Mouse (Mus musculus): ENCODE data around the gene Angptl2. TPM values are rescaled to one million over a fixed set of nuclear protein-coding genes. Genes with fewer than 3 reads are reported as not detected.

Angptl2 gene
- polyA plus RNA-seq, 1 experiment from 2014 or later: 33.8 TPM

- no peak overlapping the region for H3K27ac ChIP-seq (ENCODE audit: low read length)
- 46% methylated on average over 7 of the region's 7 CpGs for WGBS
- no peak overlapping the region for H3K9ac ChIP-seq (replicated peaks; ENCODE audit: low read depth)
- TF ChIP-seq CTCF (IDR thresholded peaks at IDR 0.05) (no peak), EP300 (IDR thresholded peaks at IDR 0.05) (no peak)
- DNase-seq (ENCODE audit: low spot score) (no peak), ATAC-seq (no peak)
- no peaks in the 10 kb centered on the region for H3K4me1 ChIP-seq (ENCODE audit: insufficient read depth, low read depth, low read length)
- H3K9me3 ChIP-seq (ENCODE audit: low read length): no peaks in the 10 kb centered on the region
- H3K36me3 ChIP-seq (ENCODE audit: insufficient read depth, low read length): no peaks in the 10 kb centered on the region
- H3K4me3 ChIP-seq (ENCODE audit: low read depth, low read length): no peak overlapping the region
- no peaks in the 10 kb centered on the region for H3K27me3 ChIP-seq (replicated peaks; ENCODE audit: insufficient read depth, low read length)
- no peak overlapping the region for H3K4me2 ChIP-seq (replicated peaks; ENCODE audit: low read depth, low read length)
Observed at GRCm38 (mm10) chr2:33176516-33176915, 39.4 kb upstream of the Angptl2 start.

DNA sequence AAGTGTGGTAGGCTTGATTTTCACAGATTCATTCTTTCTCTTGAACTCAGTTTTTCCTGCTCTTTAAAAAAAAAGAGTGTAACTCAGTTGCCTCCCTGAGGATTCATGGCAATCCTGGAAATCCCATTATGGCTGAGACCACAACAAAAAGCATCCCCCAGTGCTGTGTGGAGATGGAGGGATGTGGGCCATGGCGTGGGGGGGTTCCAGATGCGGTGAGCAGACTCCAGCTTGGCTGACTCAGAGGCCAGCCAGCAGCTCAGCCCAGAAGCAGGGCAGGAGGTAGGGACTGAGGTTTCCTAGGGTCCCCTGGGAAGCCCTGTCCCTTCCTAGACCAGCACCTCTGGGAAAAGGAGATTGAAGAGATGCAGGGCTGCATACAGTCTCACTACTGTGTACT is 38.9 kb upstream of the Angptl2 start:
- Histone ChIP-seq H3K27ac (ENCODE audit: low read length) (no peak overlapping the region), H3K27me3 (replicated peaks; ENCODE audit: insufficient read depth, low read length) (no peaks in the 10 kb centered on the region), H3K4me1 (ENCODE audit: insufficient read depth, low read depth, low read length) (no peaks in the 10 kb centered on the region), H3K36me3 (ENCODE audit: insufficient read depth, low read length) (no peaks in the 10 kb centered on the region), H3K9ac (replicated peaks; ENCODE audit: low read depth) (no peak overlapping the region), H3K4me2 (replicated peaks; ENCODE audit: low read depth, low read length) (no peak overlapping the region), H3K4me3 (ENCODE audit: low read depth, low read length) (no peak overlapping the region), H3K9me3 (ENCODE audit: low read length) (no peaks in the 10 kb centered on the region)
- 85% methylated on average over 2 of the region's 2 CpGs for WGBS
- ATAC-seq: no peak
- TF ChIP-seq EP300 (IDR thresholded peaks at IDR 0.05) (no peak), CTCF (IDR thresholded peaks at IDR 0.05) (no peak)
- DNase-seq (ENCODE audit: low spot score): no peak

- Histone ChIP-seq H3K36me3 (ENCODE audit: insufficient read depth, low read length) (no peaks in the 10 kb centered on the region), H3K9ac (replicated peaks; ENCODE audit: low read depth) (no peak overlapping the region), H3K4me3 (ENCODE audit: low read depth, low read length) (no peak overlapping the region), H3K4me2 (replicated peaks; ENCODE audit: low read depth, low read length) (no peak overlapping the region), H3K9me3 (ENCODE audit: low read length) (no peaks in the 10 kb centered on the region), H3K27me3 (replicated peaks; ENCODE audit: insufficient read depth, low read length) (no peaks in the 10 kb centered on the region), H3K27ac (ENCODE audit: low read length) (no peak overlapping the region), H3K4me1 (ENCODE audit: insufficient read depth, low read depth, low read length) (no peaks in the 10 kb centered on the region)
- no peak for DNase-seq (ENCODE audit: low spot score)
- WGBS: 67% methylated on average over 12 of the region's 12 CpGs
- no peak for ATAC-seq
- TF ChIP-seq EP300 (IDR thresholded peaks at IDR 0.05) (no peak), CTCF (IDR thresholded peaks at IDR 0.05) (no peak)
Observed at GRCm38 (mm10) chr2:33177443-33178242, 38.2 kb upstream of the Angptl2 start.

DNA sequence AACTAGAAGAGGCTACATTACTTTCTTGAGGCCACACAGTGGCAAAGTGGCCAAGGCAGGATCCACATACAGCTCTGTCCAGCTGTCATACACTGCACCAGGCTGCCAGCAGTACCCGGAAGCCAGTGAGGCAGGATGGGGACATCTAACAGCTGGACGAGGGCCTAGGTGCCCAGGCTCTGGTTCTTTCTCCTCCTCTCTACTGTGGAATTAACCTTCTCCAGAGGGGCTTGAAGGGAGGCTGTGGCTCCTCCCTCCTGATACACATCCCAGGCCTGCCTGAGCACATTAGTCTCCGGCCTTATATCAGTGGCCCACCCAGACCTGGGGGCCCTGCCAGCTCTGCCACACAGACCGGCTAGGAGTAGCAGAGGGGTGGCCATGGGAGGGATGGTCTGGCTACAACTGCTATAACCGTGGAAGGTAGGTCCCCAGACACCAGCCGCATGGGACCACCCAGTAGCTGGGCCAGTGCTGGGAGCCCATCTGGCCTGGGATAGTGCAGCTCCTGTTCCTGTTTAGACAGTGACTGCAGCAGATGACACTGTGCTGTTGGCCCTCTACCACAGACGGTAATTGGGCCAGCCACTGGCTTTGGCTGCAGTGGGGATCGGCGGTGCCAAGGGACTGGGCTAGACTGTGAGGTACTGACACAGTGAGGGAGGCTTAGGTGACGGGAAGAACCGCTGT is 37.5 kb upstream of the Angptl2 start:
- no peaks in the 10 kb centered on the region for H3K27me3 ChIP-seq (replicated peaks; ENCODE audit: insufficient read depth, low read length)
- H3K9ac ChIP-seq (replicated peaks; ENCODE audit: low read depth): no peak overlapping the region
- no peaks in the 10 kb centered on the region for H3K4me1 ChIP-seq (ENCODE audit: insufficient read depth, low read depth, low read length)
- TF ChIP-seq CTCF (IDR thresholded peaks at IDR 0.05): no peak
- TF ChIP-seq EP300 (IDR thresholded peaks at IDR 0.05): no peak
- H3K27ac ChIP-seq (ENCODE audit: low read length): no peak overlapping the region
- no peak for DNase-seq (ENCODE audit: low spot score)
- no peak overlapping the region for H3K4me3 ChIP-seq (ENCODE audit: low read depth, low read length)
- H3K4me2 ChIP-seq (replicated peaks; ENCODE audit: low read depth, low read length): no peak overlapping the region
- 67% methylated on average over 11 of the region's 11 CpGs for WGBS
- ATAC-seq: peak; percentile 36; the same call in 1 of the 2 replicates
- no peaks in the 10 kb centered on the region for H3K36me3 ChIP-seq (ENCODE audit: insufficient read depth, low read length)
- no peaks in the 10 kb centered on the region for H3K9me3 ChIP-seq (ENCODE audit: low read length)

DNA sequence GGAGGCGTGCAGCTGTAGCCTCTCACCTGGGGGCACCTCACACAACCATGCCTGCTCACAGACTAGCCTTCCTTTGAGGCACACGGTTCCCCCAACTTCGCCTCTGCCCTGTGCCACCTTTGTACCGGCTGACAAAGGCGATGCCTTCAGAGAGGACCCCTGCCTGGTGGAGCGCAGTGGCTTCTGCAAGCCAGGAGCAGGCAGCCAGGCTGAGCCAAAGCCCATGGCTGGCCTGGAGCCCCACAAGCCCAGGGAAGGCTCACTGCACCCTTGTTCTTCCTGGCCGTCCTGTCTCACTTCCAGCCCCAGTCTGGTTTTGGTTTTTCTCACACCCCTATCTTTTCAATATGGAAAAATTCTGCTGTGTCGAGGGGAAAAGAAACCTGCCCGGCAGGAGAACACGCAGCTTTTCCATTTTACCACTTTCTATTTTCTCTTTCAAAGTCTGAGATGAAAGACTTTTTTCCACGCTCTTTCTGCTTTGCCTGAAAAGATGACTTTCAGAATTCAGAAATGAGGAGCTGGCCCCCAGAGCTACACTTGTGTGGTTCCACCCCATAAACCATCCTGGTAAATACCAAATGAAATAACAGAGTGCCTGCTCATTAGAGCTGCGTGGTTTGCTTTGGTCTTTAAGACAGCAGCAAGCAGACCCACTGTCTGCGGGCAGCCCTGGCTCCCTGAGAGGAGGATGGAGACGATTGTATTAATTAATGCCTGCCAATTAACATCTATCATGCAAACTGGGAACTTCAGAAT is 36.5 kb upstream of the Angptl2 start:
- Histone ChIP-seq H3K4me2 (replicated peaks; ENCODE audit: low read depth, low read length) (no peak overlapping the region), H3K27me3 (replicated peaks; ENCODE audit: insufficient read depth, low read length) (no peaks in the 10 kb centered on the region), H3K4me3 (ENCODE audit: low read depth, low read length) (no peak overlapping the region), H3K36me3 (ENCODE audit: insufficient read depth, low read length) (no peaks in the 10 kb centered on the region), H3K9ac (replicated peaks; ENCODE audit: low read depth) (no peak overlapping the region), H3K9me3 (ENCODE audit: low read length) (no peaks in the 10 kb centered on the region), H3K4me1 (ENCODE audit: insufficient read depth, low read depth, low read length) (no peaks in the 10 kb centered on the region), H3K27ac (ENCODE audit: low read length) (no peak overlapping the region)
- TF ChIP-seq CTCF (IDR thresholded peaks at IDR 0.05) (no peak), EP300 (IDR thresholded peaks at IDR 0.05) (no peak)
- DNase-seq (ENCODE audit: low spot score) (no peak), ATAC-seq (no peak)
- 87% methylated on average over 14 of the region's 14 CpGs for WGBS

Measured in lung, postnatal 0 days (tissue).